Comparison of ENCODE assay signal across 26 mouse cellular contexts in genomic region chr14:87419740-87420139, GRCm38 (mm10). TPM values are rescaled to one million over a fixed set of nuclear protein-coding genes. Genes with fewer than 3 reads are reported as not detected.
DNase-seq lines count a peak whose midpoint lies in the region; ATAC-seq and TF ChIP-seq lines count a peak whose summit lies in the region.
"Had no signal": no experiment of that assay in that cellular context is flagged by ENCODE, and none has a peak within 500 bp of the region (broad histone marks: within the 10 kb centered on the region; RNA-seq: fewer than 3 reads in every experiment).

No protein-coding gene starts in this region.

- H3K27me3 ChIP-seq in megakaryocyte, embryonic 14.5 days (replicated peaks): no peaks in the 10 kb centered on the region
- H3K27me3 ChIP-seq in erythroblast, embryonic 14.5 days (ENCODE audit: control insufficient read depth): no peaks in the 10 kb centered on the region
- H3K27me3 ChIP-seq in liver, embryonic 15.5 days: no peaks in the 10 kb centered on the region
- no peaks in the 10 kb centered on the region for H3K27me3 ChIP-seq in midbrain, embryonic 11.5 days (ENCODE audit: control insufficient read depth, insufficient read depth, low read length)
- H3K27me3 ChIP-seq in forebrain, postnatal 0 days (ENCODE audit: insufficient read depth, low read length): no peaks in the 10 kb centered on the region
- H3K27me3 ChIP-seq: heart, embryonic 13.5 days; hindbrain, embryonic 12.5 days; kidney, embryonic 15.5 days; limb, embryonic 13.5 days; neural tube, embryonic 12.5 days had no signal

- peaks cover 9% of the 10 kb centered on the region for H3K36me3 ChIP-seq in megakaryocyte, embryonic 14.5 days (replicated peaks; ENCODE audit: low read length)
- peaks cover 10% of the 10 kb centered on the region for H3K36me3 ChIP-seq in erythroblast, embryonic 14.5 days (ENCODE audit: control insufficient read depth)
- H3K36me3 ChIP-seq in liver, embryonic 15.5 days (replicated peaks): 0 out of 2 replicates have a peak, but pooled peaks cover 3% of the 10 kb centered on the region
- no peaks in the 10 kb centered on the region for H3K36me3 ChIP-seq in midbrain, embryonic 11.5 days (ENCODE audit: control insufficient read depth, insufficient read depth, low read length)
- H3K36me3 ChIP-seq in forebrain, postnatal 0 days (ENCODE audit: insufficient read depth): no peaks in the 10 kb centered on the region
- H3K36me3 ChIP-seq: heart, embryonic 13.5 days; hindbrain, embryonic 12.5 days; kidney, embryonic 15.5 days; limb, embryonic 13.5 days; neural tube, embryonic 12.5 days had no signal

- H3K9ac ChIP-seq in liver, embryonic 15.5 days: no peak overlapping the region
- no peak overlapping the region for H3K9ac ChIP-seq in midbrain, embryonic 11.5 days (ENCODE audit: low read length)
- H3K9ac ChIP-seq in forebrain, postnatal 0 days: no peak overlapping the region
- H3K9ac ChIP-seq: heart, embryonic 13.5 days; hindbrain, embryonic 12.5 days; kidney, embryonic 15.5 days; limb, embryonic 13.5 days; neural tube, embryonic 12.5 days had no signal

- peak overlapping the region; percentile 46 for H3K4me2 ChIP-seq in liver, embryonic 15.5 days
- H3K4me2 ChIP-seq in midbrain, embryonic 11.5 days: no peak overlapping the region
- no peak overlapping the region for H3K4me2 ChIP-seq in forebrain, postnatal 0 days (ENCODE audit: low read depth)
- H3K4me2 ChIP-seq: hindbrain, embryonic 12.5 days; kidney, embryonic 15.5 days; limb, embryonic 13.5 days; neural tube, embryonic 12.5 days had no signal

- TF ChIP-seq CTCF in forebrain, postnatal 0 days (IDR thresholded peaks at IDR 0.05; ENCODE audit: low read depth): no peak

- DNase-seq in midbrain, embryonic 11.5 days (ENCODE audit: low spot score, missing footprints): no peak
- no peak for DNase-seq in forebrain, postnatal 0 days
- no peak for DNase-seq in adipocyte (ENCODE audit: low spot score)
- DNase-seq: adrenal gland, postnatal 36 days; cerebellum, adult 11 months; cerebellum, adult 9-11 months; gastrocnemius, postnatal 25 days; heart, adult 2 months; heart, postnatal 14 days; kidney, postnatal 36 days; midbrain, embryonic 14.5 days; retina, postnatal 1 day; right cerebral cortex, postnatal 25 days; thymus, postnatal 14 days had no signal

- H3K27ac ChIP-seq in liver, embryonic 15.5 days (replicated peaks): no peak overlapping the region; the same call in 1 of the 2 replicates
- no peak overlapping the region for H3K27ac ChIP-seq in midbrain, embryonic 11.5 days (ENCODE audit: low read depth, low read length)
- H3K27ac ChIP-seq in forebrain, postnatal 0 days (ENCODE audit: low read depth, low read length): no peak overlapping the region
- H3K27ac ChIP-seq: heart, adult 2 months; heart, embryonic 13.5 days; hindbrain, embryonic 12.5 days; kidney, embryonic 15.5 days; limb, embryonic 13.5 days; macrophage; neural tube, embryonic 12.5 days had no signal

- peak overlapping the region; percentile 78 for H3K4me3 ChIP-seq in megakaryocyte, embryonic 14.5 days (replicated peaks)
- peak overlapping the region; percentile 22 for H3K4me3 ChIP-seq in erythroblast, embryonic 14.5 days (replicated peaks)
- H3K4me3 ChIP-seq in liver, embryonic 15.5 days (replicated peaks): no peak overlapping the region
- no peak overlapping the region for H3K4me3 ChIP-seq in midbrain, embryonic 11.5 days (ENCODE audit: low read depth, low read length)
- H3K4me3 ChIP-seq in forebrain, postnatal 0 days (ENCODE audit: low read depth, low read length): no peak overlapping the region
- H3K4me3 ChIP-seq: heart, adult 2 months; heart, embryonic 13.5 days; hindbrain, embryonic 12.5 days; kidney, embryonic 15.5 days; limb, embryonic 13.5 days; neural tube, embryonic 12.5 days had no signal

- no peaks in the 10 kb centered on the region for H3K9me3 ChIP-seq in megakaryocyte, embryonic 14.5 days
- H3K9me3 ChIP-seq in erythroblast, embryonic 14.5 days (ENCODE audit: control insufficient read depth, low read length): no peaks in the 10 kb centered on the region
- no peaks in the 10 kb centered on the region for H3K9me3 ChIP-seq in liver, embryonic 15.5 days (replicated peaks)
- H3K9me3 ChIP-seq in midbrain, embryonic 11.5 days (ENCODE audit: control insufficient read depth, low read length): no peaks in the 10 kb centered on the region
- H3K9me3 ChIP-seq in forebrain, postnatal 0 days (ENCODE audit: low read length): no peaks in the 10 kb centered on the region
- H3K9me3 ChIP-seq: heart, embryonic 13.5 days; hindbrain, embryonic 12.5 days; kidney, embryonic 15.5 days; limb, embryonic 13.5 days; neural tube, embryonic 12.5 days had no signal

- peaks cover 64% of the 10 kb centered on the region for H3K4me1 ChIP-seq in megakaryocyte, embryonic 14.5 days
- peaks cover 54% of the 10 kb centered on the region for H3K4me1 ChIP-seq in erythroblast, embryonic 14.5 days (ENCODE audit: control insufficient read depth)
- peaks cover 41% of the 10 kb centered on the region for H3K4me1 ChIP-seq in liver, embryonic 15.5 days (replicated peaks)
- peaks cover 6% of the 10 kb centered on the region for H3K4me1 ChIP-seq in midbrain, embryonic 11.5 days (ENCODE audit: control insufficient read depth, insufficient read depth, low read length)
- peaks cover 9% of the 10 kb centered on the region; the same call in 1 of the 2 replicates for H3K4me1 ChIP-seq in forebrain, postnatal 0 days (ENCODE audit: insufficient read depth)

- WGBS in liver, embryonic 15.5 days (ENCODE audit: insufficient replicate concordance): 50% methylated on average over 2 of the region's 2 CpGs
- 87% methylated on average over 2 of the region's 2 CpGs for WGBS in midbrain, embryonic 11.5 days
- WGBS in forebrain, postnatal 0 days: 86% methylated on average over 2 of the region's 2 CpGs

- no peak for ATAC-seq in megakaryocyte, adult 5-6 weeks (ENCODE audit: poor library complexity, severe bottlenecking)
- ATAC-seq in liver, embryonic 15.5 days (ENCODE audit: insufficient read depth): no peak
- no peak for ATAC-seq in midbrain, embryonic 11.5 days (ENCODE audit: low FRiP score)
- ATAC-seq in forebrain, postnatal 0 days: no peak
- ATAC-seq: forebrain, embryonic 16.5 days; intestine, postnatal 0 days had no signal

RNA-seq across cellular contexts. Expression of gene Tdrd3, which starts 3.3 kb away (rescaled TPM):
- 2.7 TPM in 1 of 2 replicates, not detected in the other for polyA plus RNA-seq in megakaryocyte, embryonic 14.5 days (2012; ENCODE audit: insufficient read depth, low replicate concordance)
- 12.7 and 15.0 TPM in 2 replicates for total RNA-seq in megakaryocyte, adult 5-6 weeks (2015)
- total RNA-seq in megakaryocyte, adult 5-6 weeks (2017): 13.5 and 18.2 TPM in 2 replicates
- 0.12 and 0.23 TPM in 2 replicates for polyA plus RNA-seq in erythroblast, embryonic 14.5 days (2012)
- polyA plus RNA-seq in liver, embryonic 15.5 days (2015; fragmentation: Nextera tagmentation; extraction: Ambion mirVana): 5.9 and 6.2 TPM in 2 replicates
- 44.1 and 50.5 TPM in 2 replicates for polyA plus RNA-seq in midbrain, embryonic 11.5 days (2014; fragmentation: Nextera tagmentation; extraction: Ambion mirVana)
- total RNA-seq in forebrain, postnatal 0 days (2014; rRNA removed): 45.4 and 47.2 TPM in 2 replicates
- polyA plus RNA-seq in forebrain, postnatal 0 days (2015; fragmentation: Nextera tagmentation; extraction: Ambion mirVana): 38.1 and 40.8 TPM in 2 replicates

Comparison
In these comparisons a context has a peak if more than half of its experiments do, and no peak if none do; other contexts are left out.
1. H3K4me3 ChIP-seq: peak in megakaryocyte, embryonic 14.5 days (single experiment) and erythroblast, embryonic 14.5 days (single experiment); none in liver, embryonic 15.5 days (single experiment), midbrain, embryonic 11.5 days (single experiment) and forebrain, postnatal 0 days (single experiment).